Mouse (Mus musculus) limb, embryonic 13.5 days (tissue): ENCODE measurements around the gene Tnip1. TPM values are rescaled to one million over a fixed set of nuclear protein-coding genes. Genes with fewer than 3 reads are reported as not detected.
"Not testable (repeated sequence)": the region's sequence is repeated elsewhere in the genome, so short reads cannot be mapped to it uniquely, and the experiment has no call there.

Source experiments
- ATAC-seq: fragments of 200-750 bp; cut with Nextera tagmentation; 2 replicates; pipeline ENCODE4 v1.8.0; 2017; ENCODE audit warnings: low read depth, moderate number of reproducible peaks, moderate TSS enrichment; ENCODE audit not compliant: low FRiP score
- H3K27ac ChIP-seq: fragments of 300-500 bp; sonication (generic); 2 replicates; pipeline ENCODE4 v1.5.1; 2015; ENCODE audit warnings: inconsistent platforms, mild to moderate bottlenecking, moderate library complexity
- H3K27me3 ChIP-seq: fragments of 300-500 bp; sonication (generic); 2 replicates; pipeline ENCODE4 v1.6.1; 2015; ENCODE audit warnings: mild to moderate bottlenecking, inconsistent platforms
- H3K36me3 ChIP-seq: fragments of 300-500 bp; sonication (generic); 2 replicates; pipeline ENCODE4 v1.6.1; 2015; ENCODE audit warnings: inconsistent platforms, mild to moderate bottlenecking, moderate library complexity
- H3K4me1 ChIP-seq: fragments of 300-500 bp; sonication (generic); 2 replicates; pipeline ENCODE4 v1.6.1; 2015; ENCODE audit warnings: inconsistent platforms
- H3K4me2 ChIP-seq: fragments of 300-500 bp; sonication (generic); replicated peaks from 2 replicates; pipeline ENCODE4 v1.6.1; 2015; ENCODE audit warnings: inconsistent platforms, mild to moderate bottlenecking, moderate library complexity
- H3K4me3 ChIP-seq: fragments of 300-500 bp; sonication (generic); 2 replicates; pipeline ENCODE4 v1.5.1; 2015; ENCODE audit warnings: moderate library complexity, mild to moderate bottlenecking, inconsistent platforms
- H3K9ac ChIP-seq: fragments of 300-500 bp; sonication (generic); 2 replicates; pipeline ENCODE4 v1.6.1; 2015; ENCODE audit warnings: mild to moderate bottlenecking, inconsistent platforms
- H3K9me3 ChIP-seq: fragments of 300-500 bp; sonication (generic); 2 replicates; pipeline ENCODE4 v1.6.1; 2016; ENCODE audit warnings: inconsistent platforms
- WGBS: fragments of 180-500 bp; shearing (Covaris S2); methylation state at CpG from one replicate; pipeline ENCODE4 v1.1.7; 2015; 5-methylcytosine and 5-hydroxymethylcytosine counted together
- polyA plus RNA-seq: library from polyadenylated mRNA; unstranded; fragments of >200 nt; fragmentation: Nextera tagmentation; extraction: Ambion mirVana; gene quantifications from 2 replicates; pipeline ENCODE4 v1.2.1, GENCODE M21; 2015

Gene Tnip1
- polyA plus RNA-seq, 1 experiment from 2014 or later: 22.4 TPM

DNA sequence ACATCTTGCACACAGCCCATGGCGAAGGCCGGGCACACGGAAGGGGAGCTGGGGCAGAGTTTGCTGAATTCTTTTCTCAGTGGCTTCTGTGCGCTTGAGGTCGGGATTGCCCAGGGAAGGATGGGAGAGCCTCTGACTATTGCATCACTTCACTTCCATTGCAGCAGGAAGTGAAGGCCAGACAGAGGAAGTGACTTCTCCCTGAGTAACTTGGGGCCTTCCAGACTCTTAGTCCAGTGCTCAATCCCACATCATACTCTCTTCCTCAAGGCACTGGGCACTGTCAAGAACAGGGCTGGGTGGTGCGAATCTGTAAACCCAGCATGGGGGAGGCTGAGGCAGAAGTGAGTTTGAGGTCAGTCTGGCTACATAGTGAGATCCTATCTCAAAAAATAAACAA, 2.5 kb upstream of the Tnip1 start:
- no peaks in the 10 kb centered on the region for H3K9me3 ChIP-seq
- H3K27ac ChIP-seq: no peak overlapping the region
- H3K4me3 ChIP-seq: no peak overlapping the region
- no peak overlapping the region for H3K4me2 ChIP-seq
- H3K4me1 ChIP-seq: peaks cover 12% of the 10 kb centered on the region; the same call in 1 of the 2 replicates
- 83% methylated on average over 6 of the region's 6 CpGs for WGBS
- no peaks in the 10 kb centered on the region for H3K36me3 ChIP-seq
- H3K27me3 ChIP-seq: no peaks in the 10 kb centered on the region
- no peak overlapping the region for H3K9ac ChIP-seq
- ATAC-seq: no peak

DNA sequence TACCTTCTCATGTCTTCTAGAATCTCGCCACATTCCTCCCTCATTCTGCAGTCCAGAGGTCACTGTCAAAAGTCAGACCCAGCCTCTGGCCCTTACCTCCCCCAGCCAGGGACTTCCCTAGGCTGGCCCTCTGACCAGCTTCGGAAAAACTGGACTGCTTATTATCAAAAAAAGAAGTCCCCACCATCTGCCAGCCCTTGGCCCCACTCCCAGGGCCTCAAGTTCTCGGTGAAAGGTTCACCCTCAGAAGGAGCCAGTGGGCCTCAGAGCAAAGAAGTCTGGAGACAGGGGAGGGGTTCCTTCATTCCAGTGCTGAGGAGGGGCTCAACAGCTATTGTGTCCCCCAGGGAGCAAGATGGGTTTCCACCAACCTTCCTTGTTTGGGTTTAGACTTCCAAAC, 796 bp downstream of the Tnip1 start:
- H3K27ac ChIP-seq: no peak overlapping the region

DNA sequence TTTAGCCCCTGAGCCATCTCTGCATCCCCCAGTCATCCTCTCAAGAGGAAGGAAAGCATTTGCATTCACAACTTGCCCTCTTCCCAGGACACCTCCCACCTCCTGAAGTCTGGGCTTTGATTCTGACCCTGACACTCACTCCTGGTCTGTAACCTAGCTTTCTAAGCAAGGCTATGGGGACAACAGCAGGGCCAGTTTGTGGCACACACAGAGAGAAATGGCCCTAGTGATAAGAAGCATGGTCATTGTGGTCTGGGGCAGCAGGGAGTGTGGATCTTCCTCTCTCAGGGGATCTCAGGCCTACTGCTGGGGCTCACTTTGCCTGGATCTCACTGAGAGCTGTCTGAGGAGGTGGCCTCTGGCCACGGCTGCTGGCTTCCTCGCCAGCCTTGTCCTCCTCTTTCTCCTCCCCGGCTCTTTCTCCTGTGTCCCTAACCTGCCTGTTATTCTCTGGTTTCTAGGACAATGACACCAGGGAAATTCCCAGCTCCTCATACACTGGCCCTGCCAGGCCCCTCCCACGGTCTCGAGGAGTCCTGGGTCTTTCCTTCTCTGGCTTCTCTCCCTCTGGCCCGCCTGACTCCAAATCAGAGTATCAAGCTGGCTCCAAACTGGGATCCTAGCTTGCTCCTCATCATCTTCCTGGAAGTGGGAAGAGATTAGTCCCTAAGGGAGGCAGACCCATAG, 1.4 kb downstream of the Tnip1 start:
- Histone ChIP-seq H3K9me3 (no peaks in the 10 kb centered on the region), H3K27me3 (no peaks in the 10 kb centered on the region), H3K4me3 (no peak overlapping the region), H3K4me2 (no peak overlapping the region), H3K36me3 (no peaks in the 10 kb centered on the region), H3K27ac (no peak overlapping the region), H3K9ac (no peak overlapping the region), H3K4me1 (peaks cover 12% of the 10 kb centered on the region; the same call in 1 of the 2 replicates)
- ATAC-seq: no peak
- WGBS: 71% methylated on average over 6 of the region's 6 CpGs

More for the DNA sequence above, 796 bp downstream of the Tnip1 start:
- no peak for ATAC-seq
- peaks cover 12% of the 10 kb centered on the region; the same call in 1 of the 2 replicates for H3K4me1 ChIP-seq
- H3K4me3 ChIP-seq: no peak overlapping the region
- no peaks in the 10 kb centered on the region for H3K36me3 ChIP-seq
- H3K9me3 ChIP-seq: no peaks in the 10 kb centered on the region
- WGBS: 65% methylated on average over 3 of the region's 3 CpGs
- H3K4me2 ChIP-seq: no peak overlapping the region
- H3K27me3 ChIP-seq: no peaks in the 10 kb centered on the region
- no peak overlapping the region for H3K9ac ChIP-seq

DNA sequence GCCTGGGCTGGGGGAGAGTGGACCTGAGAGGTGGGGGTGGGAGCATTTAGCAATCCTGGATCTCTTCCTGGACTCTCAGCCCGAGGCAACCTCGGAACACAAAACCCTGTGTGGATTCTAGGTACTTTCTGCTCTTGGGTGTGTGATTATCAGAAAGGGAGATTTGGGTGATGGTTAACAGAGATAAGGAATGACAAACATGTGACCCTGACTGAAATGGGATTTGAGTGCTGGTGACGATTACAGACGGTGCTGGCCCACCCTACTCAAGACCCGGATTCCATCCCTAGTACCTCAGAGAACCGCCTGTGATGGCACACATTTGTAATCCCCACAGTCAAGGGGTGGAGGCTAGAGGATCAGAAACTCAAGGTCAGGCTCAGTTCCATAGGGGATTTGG, 2.5 kb downstream of the Tnip1 start:
- Histone ChIP-seq H3K36me3 (no peaks in the 10 kb centered on the region), H3K27ac (no peak overlapping the region), H3K9me3 (no peaks in the 10 kb centered on the region), H3K4me2 (no peak overlapping the region), H3K27me3 (no peaks in the 10 kb centered on the region), H3K9ac (no peak overlapping the region), H3K4me3 (no peak overlapping the region), H3K4me1 (peaks cover 12% of the 10 kb centered on the region; the same call in 1 of the 2 replicates)
- 85% methylated on average over 6 of the region's 6 CpGs for WGBS
- no peak for ATAC-seq

DNA sequence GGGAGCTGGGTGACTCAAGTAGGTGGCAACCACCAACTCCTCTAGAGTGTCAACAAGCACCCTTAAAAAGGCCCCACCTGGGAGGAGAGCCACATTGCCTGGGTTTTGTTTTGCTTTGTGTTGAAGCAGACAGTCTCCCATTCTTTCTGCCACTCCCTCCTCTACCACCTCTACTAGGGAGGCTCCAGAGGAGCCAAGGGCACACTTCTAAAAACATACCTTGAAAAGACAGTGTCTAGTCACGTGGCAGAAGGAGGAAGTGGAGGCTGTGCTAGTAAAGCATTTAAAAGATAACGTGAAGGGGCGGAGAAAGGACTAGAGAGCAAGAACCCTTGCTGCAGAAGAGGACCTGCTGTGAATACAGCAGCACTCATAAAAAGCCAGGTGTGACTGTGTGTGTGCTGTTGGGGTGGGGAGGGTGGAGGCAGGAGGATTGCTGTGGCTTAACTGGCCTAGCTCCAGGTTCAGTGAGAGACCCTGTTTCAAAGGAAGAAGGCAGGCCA, 4.1 kb downstream of the Tnip1 start:
- no peaks in the 10 kb centered on the region for H3K9me3 ChIP-seq
- 31% methylated on average over 3 of the region's 3 CpGs for WGBS

DNA sequence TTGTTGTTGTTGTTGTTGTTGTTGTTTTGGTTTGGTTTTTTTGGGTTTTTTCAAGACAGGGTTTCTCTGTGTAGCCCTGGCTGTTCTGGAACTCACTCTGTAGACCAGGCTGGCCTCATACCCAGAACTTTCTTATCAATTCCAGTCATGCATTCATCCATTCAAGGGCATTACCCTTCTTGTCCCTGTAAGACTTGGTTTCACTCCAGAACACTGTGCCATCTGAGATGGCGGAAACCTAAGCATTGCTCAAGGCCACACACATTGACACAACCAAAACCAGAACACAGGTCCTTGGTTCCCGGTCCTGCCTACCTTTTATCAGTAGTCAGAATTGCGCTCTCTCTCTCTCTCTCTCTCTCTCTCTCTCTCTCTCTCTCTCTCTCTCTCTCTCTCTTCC, 5.0 kb downstream of the Tnip1 start:
- not testable (repeated sequence) for ATAC-seq, H3K27me3 ChIP-seq
- WGBS: 95% methylated on average over 3 of the region's 3 CpGs

More for the DNA sequence above, 4.1 kb downstream of the Tnip1 start:
- Histone ChIP-seq H3K4me2 (no peak overlapping the region), H3K27me3 (no peaks in the 10 kb centered on the region), H3K4me3 (no peak overlapping the region), H3K27ac (no peak overlapping the region), H3K9ac (no peak overlapping the region), H3K36me3 (no peaks in the 10 kb centered on the region), H3K4me1 (peaks cover 28% of the 10 kb centered on the region)
- ATAC-seq: no peak

DNA sequence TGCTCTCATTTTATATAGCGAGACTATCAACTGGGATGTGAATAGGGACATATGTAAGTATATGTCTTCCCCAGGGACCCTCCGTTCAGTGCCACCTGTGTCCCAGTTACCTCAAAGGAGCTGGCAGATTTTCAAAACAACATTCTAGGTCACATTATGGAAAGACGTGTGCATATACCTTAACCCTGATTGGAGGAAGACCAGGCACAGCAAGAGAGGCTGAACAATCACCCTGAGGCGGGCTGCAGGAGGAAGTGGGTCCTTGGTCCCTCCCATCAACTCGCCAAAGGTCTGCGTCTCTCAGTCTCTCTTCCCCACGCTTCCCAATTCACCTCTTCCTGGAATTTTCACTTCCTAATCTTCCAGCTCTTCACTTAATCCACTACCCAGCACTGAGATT, 5.8 kb downstream of the Tnip1 start:
- no peak for ATAC-seq
- H3K36me3 ChIP-seq: no peaks in the 10 kb centered on the region
- peaks cover 24% of the 10 kb centered on the region for H3K4me1 ChIP-seq
- H3K4me2 ChIP-seq: no peak overlapping the region
- no peak overlapping the region for H3K9ac ChIP-seq
- H3K9me3 ChIP-seq: no peaks in the 10 kb centered on the region
- no peak overlapping the region for H3K4me3 ChIP-seq
- no peaks in the 10 kb centered on the region for H3K27me3 ChIP-seq
- no peak overlapping the region for H3K27ac ChIP-seq
- 66% methylated on average over 7 of the region's 7 CpGs for WGBS

More for the DNA sequence above, 5.0 kb downstream of the Tnip1 start:
- H3K9me3 ChIP-seq, H3K36me3 ChIP-seq, H3K4me3 ChIP-seq, H3K27ac ChIP-seq, H3K9ac ChIP-seq, H3K4me2 ChIP-seq: not testable (repeated sequence)
- H3K4me1 ChIP-seq: peaks cover 30% of the 10 kb centered on the region

DNA sequence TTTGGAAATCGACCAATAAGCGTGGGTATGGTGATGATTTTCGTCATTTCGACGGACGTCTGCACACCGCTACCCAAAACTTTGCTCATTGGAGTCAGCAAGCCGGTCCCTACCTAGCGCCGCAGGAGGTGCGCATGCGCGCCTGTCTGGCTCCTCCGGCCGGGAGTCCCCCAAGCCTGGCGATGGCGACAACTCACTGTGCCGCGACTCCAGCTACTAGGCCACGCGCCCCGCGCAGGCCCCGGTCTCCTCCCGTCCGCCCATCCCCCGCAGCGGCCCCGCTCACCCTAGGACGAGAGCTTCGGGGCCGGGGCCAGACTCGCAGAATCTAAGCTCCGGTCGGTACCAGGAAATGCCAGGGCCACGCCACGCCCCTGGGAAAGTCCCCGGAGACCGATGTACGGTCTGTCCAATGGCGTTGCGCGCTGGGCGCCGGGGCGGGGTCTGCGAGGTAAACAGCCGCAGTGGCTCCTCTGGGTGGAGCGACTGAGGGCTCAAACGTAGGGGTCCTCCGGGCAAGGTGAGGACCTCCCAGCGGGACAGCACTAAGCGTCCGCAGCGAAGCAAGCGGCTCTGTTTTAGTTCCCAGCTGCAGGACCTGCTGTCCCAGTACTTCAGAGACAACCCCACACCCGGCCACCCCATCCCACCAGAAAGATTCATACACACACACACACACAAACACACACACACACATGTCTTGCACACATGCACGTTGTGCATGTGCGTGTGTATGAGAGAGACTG, 6.8 kb downstream of the Tnip1 start:
- peaks cover 22% of the 10 kb centered on the region for H3K4me1 ChIP-seq
- H3K27ac ChIP-seq: peak overlapping the region; percentile 84
- WGBS: 1% methylated on average over 59 of the region's 59 CpGs
- H3K4me2 ChIP-seq: peak overlapping the region; percentile 66
- H3K9me3 ChIP-seq: no peaks in the 10 kb centered on the region
- H3K9ac ChIP-seq: peak overlapping the region; percentile 84
- H3K4me3 ChIP-seq: peak overlapping the region; percentile 78
- H3K27me3 ChIP-seq: no peaks in the 10 kb centered on the region
- H3K36me3 ChIP-seq: no peaks in the 10 kb centered on the region
- peak; percentile 97 for ATAC-seq

DNA sequence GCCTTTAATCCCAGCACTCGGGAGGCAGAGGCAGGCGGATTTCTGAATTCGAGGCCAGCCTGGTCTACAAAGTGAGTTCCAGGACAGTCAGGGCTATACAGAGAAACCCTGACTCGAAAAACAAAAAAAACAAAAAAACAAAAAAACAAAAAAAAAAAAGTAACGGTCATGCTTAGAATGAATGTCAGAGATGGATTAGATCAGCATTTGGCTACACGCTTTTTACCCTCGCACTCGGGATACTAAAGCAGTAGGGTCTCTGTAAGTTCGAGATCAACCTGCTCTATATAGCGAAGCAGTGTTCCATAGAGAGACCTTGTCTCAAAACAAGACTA, 7.3 kb downstream of the Tnip1 start:
- peak overlapping the region; percentile 84; the same call in 1 of the 2 replicates for H3K27ac ChIP-seq
- H3K4me3 ChIP-seq: peak overlapping the region; percentile 78
- peaks cover 22% of the 10 kb centered on the region for H3K4me1 ChIP-seq
- not testable (repeated sequence) for H3K27me3 ChIP-seq, H3K36me3 ChIP-seq, ATAC-seq, H3K9me3 ChIP-seq
- 43% methylated on average over 10 of the region's 10 CpGs for whole genome bisulfite sequencing
- peak overlapping the region; percentile 84 for H3K9ac ChIP-seq
- H3K4me2 ChIP-seq: peak overlapping the region; percentile 66

DNA sequence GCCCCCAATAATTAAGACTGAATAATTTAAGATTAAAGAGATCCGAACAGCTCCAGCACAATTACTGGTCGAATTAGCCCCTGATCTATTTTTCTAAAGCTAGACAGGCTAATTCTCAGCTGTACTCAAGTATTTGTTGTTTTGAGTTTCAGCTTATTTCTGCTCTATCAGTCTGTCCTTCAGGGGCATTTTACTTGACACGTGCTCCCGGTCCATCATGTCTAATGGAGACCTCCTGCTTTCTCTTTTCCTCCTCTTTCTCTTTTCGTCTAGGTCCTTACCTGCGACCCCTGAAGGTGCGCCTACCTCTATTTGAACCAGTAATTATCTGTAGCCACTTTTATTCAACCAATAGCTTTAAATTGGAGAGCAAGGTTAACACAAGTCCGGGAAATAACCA, 8.0 kb downstream of the Tnip1 start:
- H3K4me3 ChIP-seq: peak overlapping the region; percentile 78; the same call in 1 of the 2 replicates
- 81% methylated on average over 8 of the region's 8 CpGs for WGBS
- H3K9ac ChIP-seq: no peak overlapping the region
- H3K27me3 ChIP-seq: no peaks in the 10 kb centered on the region
- H3K27ac ChIP-seq: no peak overlapping the region
- no peak for ATAC-seq
- H3K9me3 ChIP-seq: no peaks in the 10 kb centered on the region
- H3K4me2 ChIP-seq: peak overlapping the region; percentile 66; the same call in 1 of the 2 replicates
- H3K4me1 ChIP-seq: peaks cover 22% of the 10 kb centered on the region
- H3K36me3 ChIP-seq: no peaks in the 10 kb centered on the region; the same call in 1 of the 2 replicates

DNA sequence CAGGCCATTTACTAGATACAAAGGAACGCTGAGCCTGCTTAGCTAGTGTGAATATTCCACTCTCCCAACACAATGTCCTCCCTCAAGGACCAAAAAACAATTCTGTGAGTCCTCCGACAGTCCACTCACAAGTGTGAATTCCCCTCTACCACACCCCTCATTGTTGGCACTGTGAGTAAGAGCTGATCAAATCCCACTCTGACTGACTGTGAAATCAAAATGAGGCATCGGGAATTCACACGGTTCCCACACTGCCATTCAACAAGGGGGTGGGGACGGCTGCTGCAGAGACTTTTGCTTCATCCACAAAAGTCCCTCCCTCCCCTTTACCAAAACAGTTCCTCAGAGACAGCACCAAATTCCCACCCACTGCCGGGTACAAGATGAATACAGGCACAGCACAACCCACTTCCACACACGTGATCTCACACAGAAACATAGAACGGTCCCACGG, 8.7 kb downstream of the Tnip1 start:
- 31% methylated on average over 9 of the region's 9 CpGs for WGBS
- peak overlapping the region; percentile 66 for H3K4me2 ChIP-seq
- peaks cover 22% of the 10 kb centered on the region for H3K4me1 ChIP-seq
- H3K9me3 ChIP-seq: no peaks in the 10 kb centered on the region
- H3K27me3 ChIP-seq: no peaks in the 10 kb centered on the region
- ATAC-seq: no peak
- H3K9ac ChIP-seq: no peak overlapping the region
- no peak overlapping the region for H3K4me3 ChIP-seq
- no peak overlapping the region for H3K27ac ChIP-seq
- no peaks in the 10 kb centered on the region; the same call in 1 of the 2 replicates for H3K36me3 ChIP-seq

DNA sequence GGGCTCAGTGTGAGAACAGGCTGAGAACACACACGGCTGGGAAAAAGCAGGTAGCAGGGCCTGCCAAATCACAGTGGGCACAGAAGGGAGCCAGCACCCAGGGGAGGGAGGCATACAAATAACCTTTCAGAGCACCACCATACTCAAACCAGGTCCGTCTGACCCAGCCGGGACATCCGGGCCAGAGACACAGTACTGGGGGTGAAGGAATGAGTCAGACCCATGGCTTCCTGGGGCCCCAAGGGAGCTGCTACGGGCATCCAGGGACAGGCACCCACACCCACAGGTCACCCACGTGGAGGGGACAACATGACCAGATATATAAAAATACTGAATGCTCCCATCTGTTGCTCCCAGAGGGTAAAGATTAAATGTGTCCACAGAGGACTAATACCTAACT, 10.1 kb downstream of the Tnip1 start:
- Histone ChIP-seq H3K36me3 (no peaks in the 10 kb centered on the region; the same call in none of the 2 replicates), H3K4me3 (no peak overlapping the region), H3K27me3 (no peaks in the 10 kb centered on the region), H3K9me3 (no peaks in the 10 kb centered on the region), H3K4me2 (no peak overlapping the region), H3K9ac (0 out of 2 replicates have a peak overlapping the region, but pooled peaks have one; percentile 26), H3K4me1 (peaks cover 22% of the 10 kb centered on the region), H3K27ac (no peak overlapping the region)
- 79% methylated on average over 6 of the region's 6 CpGs for WGBS
- ATAC-seq: no peak
